Comparison of ENCODE assay signal across 20 mouse cellular contexts in the genomic region with DNA sequence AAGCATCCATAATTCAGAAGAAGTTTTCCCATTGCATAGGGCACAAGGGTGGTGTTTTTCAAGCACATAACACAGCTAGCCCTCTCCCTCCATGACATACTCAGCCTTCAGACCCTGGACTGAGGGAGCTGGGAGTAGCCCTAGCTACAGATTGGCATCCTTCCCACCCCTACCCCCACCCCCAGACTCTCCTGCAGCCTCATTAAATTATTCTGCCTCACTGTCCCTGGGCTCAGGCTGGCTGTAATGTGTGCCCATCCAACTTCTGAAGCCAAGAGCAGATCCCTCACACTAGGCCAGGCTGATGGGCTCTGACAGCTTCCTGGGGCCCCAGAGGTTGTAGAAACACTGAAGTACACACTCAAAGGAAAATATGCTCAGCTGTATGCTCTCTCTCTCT. TPM values are rescaled to one million over a fixed set of nuclear protein-coding genes. Genes with fewer than 3 reads are reported as not detected.
DNase-seq lines count a peak whose midpoint lies in the region; ATAC-seq and TF ChIP-seq lines count a peak whose summit lies in the region.
"Had no signal": no experiment of that assay in that cellular context is flagged by ENCODE, and none has a peak within 500 bp of the region (broad histone marks: within the 10 kb centered on the region; RNA-seq: fewer than 3 reads in every experiment).

No protein-coding gene starts in this region.

- H3K27ac ChIP-seq in heart, embryonic 10.5 days = peak overlapping the region; percentile 67
- H3K27ac ChIP-seq in heart, adult 2 months = no peak overlapping the region
- no peak overlapping the region for H3K27ac ChIP-seq in midbrain, embryonic 12.5 days (replicated peaks)
- no peak overlapping the region for H3K27ac ChIP-seq in midbrain, embryonic 14.5 days (replicated peaks; ENCODE audit: low read depth, low read length)
- peak overlapping the region; percentile 55; the same call in 1 of the 2 replicates for H3K27ac ChIP-seq in forebrain, embryonic 14.5 days (ENCODE audit: low read depth, low read length)
- H3K27ac ChIP-seq in liver, embryonic 16.5 days (ENCODE audit: low read length) = no peak overlapping the region
- H3K27ac ChIP-seq in kidney, embryonic 14.5 days (ENCODE audit: low read depth, low read length) = no peak overlapping the region
- H3K27ac ChIP-seq: embryonic facial prominence, embryonic 13.5 days; limb, embryonic 12.5 days had no signal

- H3K4me2 ChIP-seq in midbrain, embryonic 12.5 days (replicated peaks) = no peak overlapping the region
- no peak overlapping the region for H3K4me2 ChIP-seq in midbrain, embryonic 14.5 days (ENCODE audit: low read length)
- no peak overlapping the region for H3K4me2 ChIP-seq in forebrain, embryonic 14.5 days (ENCODE audit: low read length)
- no peak overlapping the region for H3K4me2 ChIP-seq in liver, embryonic 16.5 days (ENCODE audit: low read depth, low read length)
- H3K4me2 ChIP-seq in kidney, embryonic 14.5 days (replicated peaks; ENCODE audit: low read depth, low read length) = no peak overlapping the region
- H3K4me2 ChIP-seq: embryonic facial prominence, embryonic 13.5 days; limb, embryonic 12.5 days had no signal

- intact Hi-C loops in heart, adult 2 months (cut with DNase I) = no loop called here

- ATAC-seq in midbrain, embryonic 12.5 days (ENCODE audit: low FRiP score, low read depth) = 0 out of 2 replicates have a peak, but pooled peaks have one; percentile 38
- ATAC-seq in midbrain, embryonic 14.5 days (ENCODE audit: low FRiP score, low TSS enrichment) = no peak
- peak; percentile 89 for ATAC-seq in forebrain, embryonic 14.5 days
- ATAC-seq in liver, embryonic 16.5 days (ENCODE audit: low read depth) = no peak
- ATAC-seq in kidney, embryonic 14.5 days (ENCODE audit: low FRiP score, low TSS enrichment) = no peak
- ATAC-seq: activated CD4-positive, CD25-positive, alpha-beta regulatory T cell, adult 4 months had no signal

- TF ChIP-seq EP300 in heart, adult 2 months (IDR thresholded peaks at IDR 0.05; ENCODE audit: insufficient read depth, low read depth, low read length) = no peak

- TF ChIP-seq CTCF in heart, adult 2 months (IDR thresholded peaks at IDR 0.05) = no peak

- no peak overlapping the region for H3K4me3 ChIP-seq in heart, embryonic 10.5 days
- no peak overlapping the region for H3K4me3 ChIP-seq in heart, adult 2 months
- H3K4me3 ChIP-seq in midbrain, embryonic 12.5 days = no peak overlapping the region
- no peak overlapping the region for H3K4me3 ChIP-seq in midbrain, embryonic 14.5 days (replicated peaks; ENCODE audit: low read depth, low read length)
- no peak overlapping the region for H3K4me3 ChIP-seq in forebrain, embryonic 14.5 days (ENCODE audit: low read depth, low read length)
- H3K4me3 ChIP-seq in liver, embryonic 16.5 days (ENCODE audit: low read depth, low read length) = no peak overlapping the region
- no peak overlapping the region for H3K4me3 ChIP-seq in kidney, embryonic 14.5 days (ENCODE audit: low read length)
- H3K4me3 ChIP-seq: embryonic facial prominence, embryonic 13.5 days; limb, embryonic 12.5 days; myocyte had no signal

- H3K79me2 ChIP-seq in heart, adult 2 months (replicated peaks; ENCODE audit: control insufficient read depth, insufficient read depth, low read length) = no peaks in the 10 kb centered on the region

- peaks cover 65% of the 10 kb centered on the region for H3K4me1 ChIP-seq in heart, embryonic 10.5 days
- H3K4me1 ChIP-seq in heart, adult 2 months (ENCODE audit: control insufficient read depth, insufficient read depth, low read length) = no peaks in the 10 kb centered on the region; the same call in 1 of the 2 replicates
- peaks cover 10% of the 10 kb centered on the region for H3K4me1 ChIP-seq in midbrain, embryonic 12.5 days
- peaks cover 6% of the 10 kb centered on the region; the same call in 1 of the 2 replicates for H3K4me1 ChIP-seq in midbrain, embryonic 14.5 days (ENCODE audit: control insufficient read depth, insufficient read depth, low read length)
- H3K4me1 ChIP-seq in forebrain, embryonic 14.5 days (ENCODE audit: control insufficient read depth, insufficient read depth, low read length) = peaks cover 9% of the 10 kb centered on the region
- peaks cover 42% of the 10 kb centered on the region for H3K4me1 ChIP-seq in liver, embryonic 16.5 days (ENCODE audit: control insufficient read depth, low read depth, low read length)
- peaks cover 11% of the 10 kb centered on the region; the same call in 1 of the 2 replicates for H3K4me1 ChIP-seq in kidney, embryonic 14.5 days (ENCODE audit: control insufficient read depth, insufficient read depth, low read length)

- no peak for DNase-seq in heart, embryonic 10.5 days (ENCODE audit: low spot score)
- no peak for DNase-seq in heart, adult 2 months
- no peak for DNase-seq in midbrain, embryonic 14.5 days
- DNase-seq in forebrain, embryonic 14.5 days (ENCODE audit: low spot score) = peak; percentile 86
- DNase-seq in right cerebral cortex, postnatal 14 days = no peak
- DNase-seq: adrenal gland, postnatal 36 days; cerebellum, postnatal 36 days; gastrocnemius, postnatal 25 days; kidney, adult 2 months had no signal

- H3K9me3 ChIP-seq in heart, embryonic 10.5 days = no peaks in the 10 kb centered on the region
- no peaks in the 10 kb centered on the region for H3K9me3 ChIP-seq in midbrain, embryonic 12.5 days
- no peaks in the 10 kb centered on the region for H3K9me3 ChIP-seq in midbrain, embryonic 14.5 days (ENCODE audit: control insufficient read depth, low read length)
- H3K9me3 ChIP-seq in forebrain, embryonic 14.5 days (replicated peaks; ENCODE audit: control insufficient read depth, low read length) = no peaks in the 10 kb centered on the region
- H3K9me3 ChIP-seq in liver, embryonic 16.5 days (replicated peaks; ENCODE audit: control insufficient read depth, low read length) = no peaks in the 10 kb centered on the region
- no peaks in the 10 kb centered on the region for H3K9me3 ChIP-seq in kidney, embryonic 14.5 days (ENCODE audit: control insufficient read depth, low read length)
- H3K9me3 ChIP-seq: embryonic facial prominence, embryonic 13.5 days; limb, embryonic 12.5 days had no signal

- H3K9ac ChIP-seq in heart, adult 2 months (ENCODE audit: low read depth, low read length) = no peak overlapping the region
- no peak overlapping the region for H3K9ac ChIP-seq in midbrain, embryonic 12.5 days (replicated peaks)
- H3K9ac ChIP-seq in midbrain, embryonic 14.5 days (replicated peaks; ENCODE audit: low read length) = no peak overlapping the region
- no peak overlapping the region for H3K9ac ChIP-seq in forebrain, embryonic 14.5 days (ENCODE audit: low read length)
- H3K9ac ChIP-seq in liver, embryonic 16.5 days (ENCODE audit: low read depth, low read length) = peak overlapping the region; percentile 13; the same call in 1 of the 2 replicates
- no peak overlapping the region for H3K9ac ChIP-seq in kidney, embryonic 14.5 days (ENCODE audit: low read depth, low read length)
- H3K9ac ChIP-seq: embryonic facial prominence, embryonic 13.5 days; limb, embryonic 12.5 days had no signal

- H3K36me3 ChIP-seq in heart, embryonic 10.5 days = no peaks in the 10 kb centered on the region
- no peaks in the 10 kb centered on the region for H3K36me3 ChIP-seq in heart, adult 2 months (ENCODE audit: control insufficient read depth, insufficient read depth, low read length)
- no peaks in the 10 kb centered on the region for H3K36me3 ChIP-seq in midbrain, embryonic 12.5 days
- no peaks in the 10 kb centered on the region for H3K36me3 ChIP-seq in midbrain, embryonic 14.5 days (ENCODE audit: control insufficient read depth, insufficient read depth, low read length)
- H3K36me3 ChIP-seq in forebrain, embryonic 14.5 days (ENCODE audit: control insufficient read depth, insufficient read depth, low read length) = no peaks in the 10 kb centered on the region
- H3K36me3 ChIP-seq in liver, embryonic 16.5 days (ENCODE audit: control insufficient read depth, insufficient read depth) = no peaks in the 10 kb centered on the region
- H3K36me3 ChIP-seq in kidney, embryonic 14.5 days (ENCODE audit: control insufficient read depth, insufficient read depth, low read length) = no peaks in the 10 kb centered on the region
- H3K36me3 ChIP-seq: embryonic facial prominence, embryonic 13.5 days; limb, embryonic 12.5 days had no signal

- no peaks in the 10 kb centered on the region for H3K27me3 ChIP-seq in heart, embryonic 10.5 days (ENCODE audit: insufficient read depth, poor library complexity, severe bottlenecking)
- no peaks in the 10 kb centered on the region for H3K27me3 ChIP-seq in heart, adult 2 months (ENCODE audit: control insufficient read depth, insufficient read depth, low read length)
- no peaks in the 10 kb centered on the region for H3K27me3 ChIP-seq in midbrain, embryonic 12.5 days
- no peaks in the 10 kb centered on the region for H3K27me3 ChIP-seq in midbrain, embryonic 14.5 days (ENCODE audit: control insufficient read depth, insufficient read depth, low read length)
- H3K27me3 ChIP-seq in forebrain, embryonic 14.5 days (replicated peaks; ENCODE audit: control insufficient read depth, insufficient read depth, low read length) = no peaks in the 10 kb centered on the region
- no peaks in the 10 kb centered on the region for H3K27me3 ChIP-seq in liver, embryonic 16.5 days (ENCODE audit: control insufficient read depth, insufficient read depth, low read depth, low read length)
- H3K27me3 ChIP-seq in kidney, embryonic 14.5 days (ENCODE audit: control insufficient read depth, insufficient read depth, low read length) = no peaks in the 10 kb centered on the region
- H3K27me3 ChIP-seq: embryonic facial prominence, embryonic 13.5 days; limb, embryonic 12.5 days had no signal

- no peak for TF ChIP-seq POLR2A in heart, adult 2 months (IDR thresholded peaks at IDR 0.05; ENCODE audit: insufficient read depth, low read depth, low read length)

RNA-seq across cellular contexts. Expression of a gene that starts 53.6 kb away (rescaled TPM):
- not detected in 2 replicates for polyA plus RNA-seq in heart, embryonic 10.5 days (2016; fragmentation: Nextera tagmentation; extraction: Ambion mirVana)
- total RNA-seq in heart, adult 2 months (2021) = under 1 TPM; 0.20 to 0.42 TPM
- not detected in 2 replicates for polyA plus RNA-seq in heart, adult 2 months (2012; rRNA removed)
- polyA plus RNA-seq in midbrain, embryonic 12.5 days (2016; fragmentation: Nextera tagmentation; extraction: Ambion mirVana) = not detected in 2 replicates
- polyA plus RNA-seq in midbrain, embryonic 14.5 days (2014; fragmentation: Nextera tagmentation; extraction: Ambion mirVana) = not detected in 2 replicates
- 0.11 and 0.42 TPM in 2 replicates for polyA plus RNA-seq in forebrain, embryonic 14.5 days (2014; fragmentation: Nextera tagmentation; extraction: Ambion mirVana)
- polyA plus RNA-seq in liver, embryonic 16.5 days (2015; fragmentation: Nextera tagmentation; extraction: Ambion mirVana) = not detected in 2 replicates
- polyA plus RNA-seq in kidney, embryonic 14.5 days (2014; fragmentation: Nextera tagmentation; extraction: Ambion mirVana) = not detected in 2 replicates
- total RNA-seq: hematopoietic stem cell, adult 5-6 weeks; megakaryocyte progenitor cell, adult 5-6 weeks had no signal
- polyA plus RNA-seq: activated CD4-positive, CD25-positive, alpha-beta regulatory T cell, adult 4 months; embryonic facial prominence, embryonic 13.5 days; heart, embryonic 14.5 days; kidney, adult 2 months; limb, embryonic 12.5 days; lung, embryonic 16.5 days; myocyte had no signal

Comparison
In these comparisons a context has a peak if more than half of its experiments do, and no peak if none do; other contexts are left out.
1. H3K27ac ChIP-seq: peak in heart, embryonic 10.5 days (single experiment) and forebrain, embryonic 14.5 days (single experiment); none in heart, adult 2 months (single experiment), midbrain, embryonic 12.5 days (single experiment), midbrain, embryonic 14.5 days (single experiment), liver, embryonic 16.5 days (single experiment) and kidney, embryonic 14.5 days (single experiment).
2. ATAC-seq: peak in midbrain, embryonic 12.5 days (single experiment) and forebrain, embryonic 14.5 days (single experiment); none in midbrain, embryonic 14.5 days (single experiment), liver, embryonic 16.5 days (single experiment) and kidney, embryonic 14.5 days (single experiment).